Mouse (Mus musculus) G1E (cell line): ENCODE measurements around the gene Stk24. TPM values are rescaled to one million over a fixed set of nuclear protein-coding genes. Genes with fewer than 3 reads are reported as not detected.
A peak's percentile ranks its signal among the peaks of the same experiment; 100 is the strongest.

Experiments used
- ATAC-seq: 2 replicates; pipeline ENCODE4 v1.8.0; 2016; ENCODE audit warnings: mild to moderate bottlenecking; ENCODE audit not compliant: insufficient number of reproducible peaks, poor library complexity, low FRiP score, severe bottlenecking; ENCODE audit errors: extremely low read depth
- DNase-seq: peaks from one replicate; pipeline ENCODE4 v3.0.0; 2012; ENCODE audit warnings: low spot score
- H3K27me3 ChIP-seq: 2 replicates; pipeline ENCODE4 v1.6.1; 2012; ENCODE audit warnings: mild to moderate bottlenecking, low read length, inconsistent platforms; ENCODE audit not compliant: insufficient read depth
- H3K36me3 ChIP-seq: replicated peaks from 2 replicates; pipeline ENCODE3; 2012; ENCODE audit warnings: mild to moderate bottlenecking, inconsistent platforms
- H3K4me1 ChIP-seq: 2 replicates; pipeline ENCODE4 v1.6.1; 2012; ENCODE audit warnings: low read depth, low read length, inconsistent platforms, mixed read lengths; ENCODE audit not compliant: insufficient read depth
- H3K4me3 ChIP-seq: 2 replicates; pipeline ENCODE4 v1.5.1; 2012; ENCODE audit warnings: low read depth, mild to moderate bottlenecking, inconsistent platforms, low read length, moderate library complexity, mixed read lengths
- H3K9me3 ChIP-seq: replicated peaks from 2 replicates; pipeline ENCODE4 v1.6.1; 2012; ENCODE audit warnings: inconsistent platforms
- CTCF ChIP-seq: IDR thresholded peaks from 2 replicates; pipeline ENCODE4 v1.5.1; 2012; ENCODE audit warnings: low read depth, low read length, inconsistent platforms, mixed read lengths
- GATA1 ChIP-seq: IDR thresholded peaks from 2 replicates; pipeline ENCODE4 v1.6.1; 2012; ENCODE audit warnings: borderline replicate concordance, low read length, inconsistent platforms, mixed read lengths
- GATA2 ChIP-seq: IDR thresholded peaks from 2 replicates; pipeline ENCODE4 v1.6.1; 2012; ENCODE audit warnings: low read depth, low read length, inconsistent platforms, borderline replicate concordance
- POLR2AphosphoS5 ChIP-seq: IDR thresholded peaks from 2 replicates; pipeline ENCODE4 v1.6.1; 2012; ENCODE audit warnings: low read depth, low read length, inconsistent platforms; ENCODE audit not compliant: insufficient replicate concordance
- TAL1 ChIP-seq: conservative IDR thresholded peaks from 2 replicates; pipeline ENCODE4 v1.6.1; 2012; ENCODE audit warnings: low read depth, low read length, inconsistent platforms, mixed read lengths
- polyA plus RNA-seq: library from polyadenylated mRNA; stranded (reverse); fragments of >175 nt; gene quantifications from 2 replicates; pipeline ENCODE4 v1.2.3, GENCODE M21; 2012
- total RNA-seq, 2 experiments: library from RNA; stranded (forward) in 1 of 2; stranded (reverse) in 1 of 2; fragments of 200-1000 nt in 1 of 2; fragments of >200 nt in 1 of 2; fragmentation: Nextera tagmentation in 1 of 2; gene quantifications; 2 replicates each; pipeline ENCODE4 v1.2.3; 2014 to 2017

Gene Stk24
- total and polyA plus RNA-seq, 3 experiments, result 90.5 to 156 (median 92.9) TPM

DNA sequence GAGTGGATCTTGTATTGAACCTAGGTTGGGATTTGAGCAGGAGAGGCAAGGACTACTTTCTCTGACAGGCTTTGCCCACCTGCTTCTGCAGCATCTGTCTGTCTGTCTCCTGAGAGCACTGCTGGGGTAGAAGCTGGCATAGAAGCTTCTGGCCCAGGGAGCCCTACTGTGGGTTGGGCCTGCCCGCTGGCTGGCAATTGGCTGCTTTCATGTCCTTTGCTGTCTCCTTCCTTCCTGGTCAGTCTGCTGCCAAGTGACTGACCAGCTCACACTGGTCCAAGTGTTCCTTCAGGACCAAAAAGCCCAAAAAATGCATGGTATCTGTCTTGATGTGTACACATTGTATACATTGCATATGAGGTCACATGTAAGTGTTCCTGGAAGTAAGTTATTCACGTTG, 115.9 kb downstream of the Stk24 start:
- H3K36me3 ChIP-seq, result no peaks in the 10 kb centered on the region
- no peak overlapping the region for H3K4me3 ChIP-seq
- DNase-seq, result no peak
- H3K27me3 ChIP-seq, result peaks cover 29% of the 10 kb centered on the region
- TF ChIP-seq GATA2 (no peak), TAL1 (no peak), CTCF (no peak), POLR2AphosphoS5 (no peak), GATA1 (no peak)
- no peaks in the 10 kb centered on the region for H3K4me1 ChIP-seq
- no peaks in the 10 kb centered on the region for H3K9me3 ChIP-seq
- ATAC-seq, result no peak

GRCm38 (mm10) chr14:121262606-121263005, 117.2 kb downstream of the Stk24 start:
- Histone ChIP-seq H3K4me3 (no peak overlapping the region), H3K36me3 (no peaks in the 10 kb centered on the region), H3K27me3 (peaks cover 29% of the 10 kb centered on the region), H3K4me1 (no peaks in the 10 kb centered on the region), H3K9me3 (no peaks in the 10 kb centered on the region)
- ATAC-seq (no peak), DNase-seq (no peak)
- no peak for TF ChIP-seq GATA2
- TF ChIP-seq TAL1, result no peak
- TF ChIP-seq POLR2AphosphoS5, result no peak
- no peak for TF ChIP-seq GATA1
- TF ChIP-seq CTCF, result no peak

DNA sequence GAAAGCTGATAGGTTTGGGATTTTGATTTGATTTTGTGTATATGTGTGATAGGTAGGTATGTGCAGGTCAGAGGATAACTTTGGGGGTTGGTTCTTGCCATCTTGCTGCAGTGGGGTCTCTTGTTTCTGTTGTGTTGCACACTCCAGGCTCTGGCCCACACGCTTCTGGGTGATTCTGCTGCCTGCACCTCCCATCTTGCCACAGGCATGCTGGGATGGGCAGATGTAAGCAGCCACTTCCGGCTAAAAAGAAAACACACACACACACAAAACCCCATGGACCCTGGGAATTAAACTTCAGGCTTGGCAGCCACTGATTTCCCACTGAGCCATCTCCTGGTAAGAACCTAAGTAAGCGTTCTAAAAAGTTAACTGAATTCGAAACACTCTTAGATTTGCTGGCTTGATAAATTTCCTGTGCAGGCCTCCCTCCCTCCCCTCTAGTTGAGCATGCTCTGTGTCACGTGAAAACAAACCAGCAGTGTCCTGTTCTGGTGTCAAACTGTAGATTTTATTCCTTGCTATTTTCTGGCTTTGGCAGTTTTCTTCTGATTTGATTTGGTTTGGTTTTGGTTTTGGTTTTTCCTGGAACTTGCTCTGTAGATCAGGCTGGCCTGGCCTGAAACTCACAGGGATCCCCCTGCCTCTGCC, 118.5 kb downstream of the Stk24 start:
- H3K27me3 ChIP-seq, result peaks cover 26% of the 10 kb centered on the region
- DNase-seq (no peak), ATAC-seq (peak; percentile 29)
- no peak for TF ChIP-seq TAL1
- no peaks in the 10 kb centered on the region for H3K9me3 ChIP-seq
- no peaks in the 10 kb centered on the region for H3K36me3 ChIP-seq
- H3K4me3 ChIP-seq, result no peak overlapping the region
- no peaks in the 10 kb centered on the region for H3K4me1 ChIP-seq

DNA sequence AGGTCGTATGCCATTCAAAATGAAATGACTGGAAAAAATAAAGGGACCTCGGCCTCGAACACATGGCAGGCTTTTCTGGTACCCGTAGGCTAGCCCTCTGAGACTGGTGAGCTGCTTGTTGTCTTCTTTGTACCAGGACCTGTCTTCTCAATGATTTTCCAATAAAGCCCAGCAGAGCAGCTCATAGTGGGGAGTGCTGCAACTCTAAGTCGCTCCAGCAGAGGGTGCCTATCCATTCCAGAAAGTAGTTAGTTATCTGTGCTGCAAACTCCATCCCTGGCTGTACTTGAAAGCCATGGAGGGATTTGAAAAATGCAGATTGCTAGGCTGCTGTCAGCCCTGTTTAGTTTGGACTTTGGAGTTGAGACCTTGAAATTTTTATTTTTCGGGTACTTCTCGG, 120.0 kb downstream of the Stk24 start:
- Histone ChIP-seq H3K4me3 (no peak overlapping the region), H3K9me3 (no peaks in the 10 kb centered on the region), H3K4me1 (no peaks in the 10 kb centered on the region), H3K36me3 (no peaks in the 10 kb centered on the region), H3K27me3 (peaks cover 16% of the 10 kb centered on the region; the same call in 1 of the 2 replicates)
- DNase-seq (peak; percentile 43), ATAC-seq (0 out of 2 replicates have a peak, but pooled peaks have one; percentile 62)
- TF ChIP-seq TAL1 (no peak), CTCF (peak; percentile 48), GATA1 (no peak), GATA2 (no peak)

GRCm38 (mm10) chr14:121259332-121259731, 120.5 kb downstream of the Stk24 start:
- H3K9me3 ChIP-seq, result no peaks in the 10 kb centered on the region

DNA sequence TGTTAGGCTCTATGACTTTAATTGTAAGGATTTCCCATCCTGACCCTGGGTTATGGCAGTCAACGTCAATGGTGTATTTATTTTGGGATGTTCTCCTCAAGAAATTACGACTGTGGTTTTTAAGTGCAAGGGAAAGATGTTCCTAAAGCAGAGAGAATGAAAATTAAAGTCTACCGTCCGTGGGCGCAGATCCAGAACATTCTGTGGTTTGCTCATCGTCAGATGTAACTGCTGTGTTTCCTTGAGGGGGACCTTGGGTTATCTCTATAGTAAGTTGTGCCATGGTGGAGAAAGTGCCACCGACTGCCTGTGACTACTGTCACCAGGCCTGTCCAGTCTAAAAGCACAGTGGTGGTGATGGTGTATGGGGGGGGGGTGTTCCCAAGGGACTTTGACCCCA, 122.9 kb downstream of the Stk24 start:
- Histone ChIP-seq H3K27me3 (peaks cover 8% of the 10 kb centered on the region; the same call in 1 of the 2 replicates), H3K36me3 (no peaks in the 10 kb centered on the region), H3K4me3 (no peak overlapping the region), H3K9me3 (no peaks in the 10 kb centered on the region), H3K4me1 (no peaks in the 10 kb centered on the region)
- DNase-seq, result no peak
- TF ChIP-seq GATA1 (no peak), CTCF (no peak), TAL1 (no peak), POLR2AphosphoS5 (no peak), GATA2 (no peak)
- no peak for ATAC-seq

More at GRCm38 (mm10) chr14:121259332-121259731, 120.5 kb downstream of the Stk24 start:
- no peak overlapping the region for H3K4me3 ChIP-seq
- H3K36me3 ChIP-seq, result no peaks in the 10 kb centered on the region
- DNase-seq, result no peak
- ATAC-seq, result no peak
- H3K4me1 ChIP-seq, result no peaks in the 10 kb centered on the region
- TF ChIP-seq CTCF (no peak), GATA1 (no peak), TAL1 (no peak), GATA2 (no peak), POLR2AphosphoS5 (no peak)
- H3K27me3 ChIP-seq, result peaks cover 16% of the 10 kb centered on the region; the same call in 1 of the 2 replicates

DNA sequence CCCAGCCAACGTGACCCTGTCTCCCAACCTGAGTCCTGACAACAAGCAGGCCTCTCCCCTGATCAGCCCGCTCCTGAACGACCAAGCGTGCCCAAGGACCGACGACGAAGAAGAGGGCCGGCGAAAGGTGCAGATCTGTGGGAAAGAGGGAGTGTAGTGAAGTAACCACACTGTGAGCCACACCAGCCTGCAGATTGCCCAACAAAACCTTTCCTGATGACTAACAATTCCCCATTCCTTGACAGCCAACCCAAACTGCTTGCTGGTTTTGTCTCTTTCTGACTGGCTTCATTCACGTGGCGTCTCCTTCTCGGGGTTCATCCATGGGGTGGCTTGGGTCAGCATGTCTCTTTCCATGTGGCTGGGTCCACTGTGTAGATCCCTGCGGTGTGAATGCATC, 124.3 kb downstream of the Stk24 start:
- Histone ChIP-seq H3K36me3 (no peaks in the 10 kb centered on the region), H3K27me3 (peaks cover 9% of the 10 kb centered on the region), H3K4me3 (no peak overlapping the region), H3K4me1 (no peaks in the 10 kb centered on the region), H3K9me3 (no peaks in the 10 kb centered on the region)
- ATAC-seq, result no peak
- no peak for DNase-seq
- TF ChIP-seq GATA2, result no peak
- no peak for TF ChIP-seq GATA1
- TF ChIP-seq POLR2AphosphoS5, result no peak
- TF ChIP-seq TAL1, result no peak
- TF ChIP-seq CTCF, result no peak
